Mouse (Mus musculus): ENCODE measurements around the gene Tmem179.

Gene Tmem179

GRCm38 (mm10) chr12:112463209-112463608 lies 53.3 kb downstream of the Tmem179 start:
- no peak for DNase-seq

DNA sequence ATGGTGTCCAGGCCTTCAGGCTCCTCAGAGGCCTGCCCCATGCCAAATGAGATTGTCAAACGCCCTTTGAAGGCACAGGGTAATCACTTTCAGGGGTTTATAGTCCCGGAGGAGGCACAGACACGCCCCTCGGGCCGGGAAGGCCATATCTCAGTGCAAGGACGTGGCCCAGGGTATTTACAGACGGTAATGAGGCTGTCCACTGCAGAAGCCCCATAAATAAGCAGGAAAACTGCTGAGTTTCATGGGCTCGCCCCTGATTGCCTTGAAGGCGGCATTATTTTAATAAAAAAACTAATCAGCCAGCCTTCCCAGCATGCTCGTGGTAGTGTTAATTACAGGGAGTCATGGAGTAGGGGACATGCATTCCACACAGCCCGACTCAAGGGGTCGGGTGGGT lies 54.1 kb downstream of the Tmem179 start:
- DNase-seq: no peak

- DNase-seq: no peak
Observed at GRCm38 (mm10) chr12:112457839-112458238, 58.7 kb downstream of the Tmem179 start.

DNA sequence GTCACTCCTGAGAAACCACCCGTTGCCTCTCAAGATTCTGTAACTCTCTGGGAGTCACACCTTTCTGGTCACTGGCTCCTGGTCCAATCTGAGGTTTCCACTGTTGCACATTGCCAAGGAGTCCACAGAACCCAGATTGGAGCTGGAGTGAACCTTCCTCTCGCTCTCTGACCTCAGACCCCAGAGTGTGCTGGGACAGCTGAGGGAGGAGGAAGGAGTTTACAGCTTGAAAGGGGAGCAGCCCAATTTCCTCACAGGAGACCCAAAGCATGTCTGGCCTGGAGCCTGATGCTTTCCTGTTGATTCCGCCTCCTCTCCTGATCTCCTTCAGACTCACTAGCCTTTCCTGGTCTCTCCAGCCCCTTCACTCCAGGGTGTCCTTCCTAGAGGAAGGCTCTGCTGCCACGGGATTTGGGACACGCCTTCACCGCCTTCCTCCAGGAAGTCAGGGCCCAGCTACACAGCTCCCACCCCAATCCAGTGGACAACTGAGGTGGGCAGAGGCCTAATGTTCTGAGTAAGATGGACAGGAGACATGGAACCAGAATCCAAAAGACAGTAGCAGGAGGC lies 60.3 kb downstream of the Tmem179 start:
- DNase-seq: peak; percentile 15 to 17

DNA sequence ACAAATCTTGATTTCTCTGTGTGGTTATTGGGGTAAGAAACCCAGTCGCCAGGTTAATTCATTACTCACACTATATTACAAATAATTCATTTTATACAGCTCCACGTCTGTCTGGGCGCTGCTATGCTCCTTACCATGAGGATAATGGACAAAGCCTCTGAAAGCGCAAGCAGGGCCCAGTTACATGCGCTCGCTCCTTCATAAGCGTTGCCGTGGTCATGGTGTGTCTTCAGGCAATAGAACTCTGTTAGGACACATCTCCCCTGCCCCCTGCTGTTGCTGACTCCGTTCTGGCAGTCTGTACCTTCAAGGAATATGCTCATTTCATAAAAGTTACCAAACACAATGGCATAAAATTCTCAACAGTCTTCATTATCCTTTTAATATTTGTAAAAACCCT lies 64.7 kb downstream of the Tmem179 start:
- no peak for DNase-seq

DNA sequence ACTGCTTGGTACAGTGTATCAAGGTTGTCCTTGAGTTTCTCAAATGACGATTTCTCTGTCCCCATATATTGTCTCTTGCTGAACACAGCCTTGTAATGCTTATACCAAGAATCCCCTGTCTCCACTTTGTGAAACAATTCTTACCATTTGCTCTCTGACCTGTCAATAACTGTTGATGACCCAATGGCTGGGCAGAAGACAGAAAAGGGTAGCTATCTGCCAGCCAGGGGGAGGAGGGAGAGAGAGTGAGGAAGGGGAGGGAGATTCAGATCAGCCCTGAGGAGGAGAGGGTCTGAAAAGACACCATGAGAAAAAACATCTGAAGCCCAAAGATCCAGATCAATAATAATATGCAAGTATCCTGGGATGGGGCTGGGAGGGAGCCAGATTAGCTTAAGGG lies 65.2 kb downstream of the Tmem179 start:
- no peak for DNase-seq

GRCm38 (mm10) chr12:112450883-112451282 lies 65.7 kb downstream of the Tmem179 start:
- DNase-seq: peak in 1 of 2 experiments; percentile 32

All from kidney, adult 8-10 months (tissue).